Mouse (Mus musculus) C2C12 (cell line): ENCODE measurements around the gene Camta1.

ENCODE experiments used
- CTCF ChIP-seq: IDR thresholded peaks from one replicate; pipeline ENCODE4 v1.5.1; 2011; ENCODE audit not compliant: control insufficient read depth, insufficient read depth, insufficient read length
- FOSL1 ChIP-seq: IDR thresholded peaks from one replicate; pipeline ENCODE4 v1.8.0; 2011; ENCODE audit warnings: mild to moderate bottlenecking, low read length; ENCODE audit not compliant: poor library complexity, insufficient read depth, severe bottlenecking
- MYOD1 ChIP-seq: IDR thresholded peaks from one replicate; pipeline ENCODE4 v1.6.1; 2011; ENCODE audit warnings: low read depth; ENCODE audit not compliant: control insufficient read depth, insufficient read length

DNA sequence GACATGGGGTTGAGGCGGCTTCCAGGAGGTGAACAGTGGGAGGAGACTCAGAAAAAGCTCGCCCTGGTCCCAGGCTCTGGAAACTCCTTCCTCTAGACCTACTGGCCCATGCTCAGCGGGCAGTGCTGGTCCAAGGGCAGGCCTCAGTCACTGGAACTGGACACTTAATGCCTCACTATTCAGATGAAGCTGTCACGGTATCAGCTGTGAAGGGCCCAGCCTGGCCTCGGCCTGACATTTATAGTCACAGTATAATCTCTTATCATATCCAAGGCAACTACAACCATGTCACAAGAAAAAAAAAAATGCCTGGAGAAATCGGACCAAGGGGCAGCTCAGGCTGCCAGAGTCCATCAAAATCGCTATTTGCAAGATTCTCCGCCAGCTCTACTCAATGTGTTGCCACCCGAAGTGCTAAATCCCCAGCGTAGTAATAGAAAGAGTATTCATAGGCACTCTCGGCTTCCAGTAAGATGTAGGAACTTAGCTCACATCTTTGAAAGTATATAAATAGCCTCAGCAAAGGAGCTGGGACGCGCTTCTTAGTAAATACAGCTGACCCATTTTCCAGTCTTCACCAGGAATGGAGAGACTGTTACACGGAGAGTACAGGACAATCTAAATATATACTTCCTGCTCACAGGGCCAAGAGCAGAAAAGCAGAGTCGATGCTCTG is 110.3 kb downstream of the Camta1 start:
- TF ChIP-seq CTCF (no peak), MYOD1 (no peak), FOSL1 (no peak)
